Mouse (Mus musculus) heart, postnatal 14 days (tissue): ENCODE data around the gene Gm21256. TPM values are rescaled to one million over a fixed set of nuclear protein-coding genes. Genes with fewer than 3 reads are reported as not detected.
"Not testable (repeated sequence)": the region's sequence is repeated elsewhere in the genome, so short reads cannot be mapped to it uniquely, and the experiment has no call there.

ENCODE experiments used
- DNase-seq, 2 experiments: peaks; one replicate each; pipeline ENCODE4 v3.0.0; 2021 to 2022
- intact Hi-C: fragments of 180-260 bp; cut with DNase I; formaldehyde crosslinking; loops from one replicate; pipeline ENCODE4 v1.15.1; 2025
- long read RNA-seq, 2 experiments: library from polyadenylated mRNA; stranded (forward); transcript quantifications; one replicate each; pipeline ENCODE4 v2.0.0; 2021
- total RNA-seq, 2 experiments: library from RNA; stranded (reverse); gene quantifications; 2 replicates each; pipeline ENCODE4 v1.2.3; 2021

Gm21256 gene
- total RNA-seq, result not detected
- long read RNA-seq, experiment 1, result 0 reads
- long read RNA-seq, experiment 2, result 0 reads

DNA sequence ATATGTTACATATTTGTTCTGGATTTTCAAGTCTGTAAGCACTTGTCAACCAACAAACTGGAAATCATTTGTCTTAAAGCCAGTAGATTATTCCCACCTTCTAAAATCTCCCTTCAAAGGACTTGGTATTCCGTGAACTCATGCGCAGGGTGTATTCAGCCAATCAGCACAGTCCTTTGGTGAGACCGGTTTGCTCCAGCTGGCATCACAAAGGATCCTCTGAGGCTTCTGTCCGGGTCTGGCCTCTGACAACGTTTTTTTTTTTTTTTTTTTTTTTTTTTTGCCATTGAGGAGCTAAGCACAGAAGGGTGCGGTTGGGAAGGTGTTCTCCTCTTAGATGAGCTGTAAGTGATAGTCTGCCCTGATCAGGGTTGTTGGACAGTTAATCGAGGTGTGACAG is at the start of gene Gm21256:
Gm21256 (plus strand) TSS at position 301 of the 400 bp plus-strand sequence.
- intact Hi-C loops, DNase-seq: not testable (repeated sequence)

Other genes starting within 250 kb of the Gm21256 start
- not detected for gene Gm21170, start 240.1 kb downstream of the Gm21256 start, total RNA-seq